Mouse (Mus musculus) cerebellum, postnatal 10 days (tissue): ENCODE measurements around the gene Vezt.
A peak's percentile ranks its signal among the peaks of the same experiment; 100 is the strongest.

Experiments
- DNase-seq, 2 experiments: peaks; one replicate each; pipeline ENCODE4 v3.0.0; 2021; ENCODE audit warnings: mixed read lengths in 2 of 2

Vezt gene

GRCm38 (mm10) chr10:94037196-94037595 lies 1.6 kb upstream of the Vezt start:
- DNase-seq, result no peak

GRCm38 (mm10) chr10:94036375-94036758 lies 750 bp upstream of the Vezt start:
- no peak for DNase-seq

GRCm38 (mm10) chr10:94034876-94035657 lies 550 bp downstream of the Vezt start:
- DNase-seq, result peak; percentile 77 to 83

- DNase-seq, result no peak
Measured at GRCm38 (mm10) chr10:94031164-94031563, 4.5 kb downstream of the Vezt start.

GRCm38 (mm10) chr10:94028493-94028892 lies 7.1 kb downstream of the Vezt start:
- DNase-seq, result no peak

GRCm38 (mm10) chr10:94025079-94025478 lies 10.5 kb downstream of the Vezt start:
- no peak for DNase-seq

GRCm38 (mm10) chr10:94021059-94021458 lies 14.6 kb downstream of the Vezt start:
- no peak for DNase-seq

GRCm38 (mm10) chr10:94020587-94020986 lies 15.0 kb downstream of the Vezt start:
- no peak for DNase-seq

GRCm38 (mm10) chr10:94017455-94017854 lies 18.2 kb downstream of the Vezt start:
- DNase-seq, result no peak

- no peak for DNase-seq
Measured at GRCm38 (mm10) chr10:94014200-94014599, 21.4 kb downstream of the Vezt start.

GRCm38 (mm10) chr10:94013196-94013595 lies 22.4 kb downstream of the Vezt start:
- peak; percentile 76 to 77 for DNase-seq

GRCm38 (mm10) chr10:94011024-94011423 lies 24.6 kb downstream of the Vezt start:
- DNase-seq, result no peak

- DNase-seq, result no peak
Measured at GRCm38 (mm10) chr10:94009991-94010679, 25.5 kb downstream of the Vezt start.

- no peak for DNase-seq
Measured at GRCm38 (mm10) chr10:94008356-94008755, 27.3 kb downstream of the Vezt start.

- DNase-seq, result no peak
Measured at GRCm38 (mm10) chr10:94000223-94000622, 35.4 kb downstream of the Vezt start.

GRCm38 (mm10) chr10:93999357-93999756 lies 36.3 kb downstream of the Vezt start:
- no peak for DNase-seq

GRCm38 (mm10) chr10:93995100-93995499 lies 40.5 kb downstream of the Vezt start:
- no peak for DNase-seq

GRCm38 (mm10) chr10:93994136-93994535 lies 41.5 kb downstream of the Vezt start:
- DNase-seq, result no peak

- DNase-seq, result no peak
Measured at GRCm38 (mm10) chr10:93985357-93985756, 50.3 kb downstream of the Vezt start.

GRCm38 (mm10) chr10:93969306-93969705 lies 66.3 kb downstream of the Vezt start:
- DNase-seq, result no peak

- DNase-seq, result no peak
Measured at GRCm38 (mm10) chr10:93967486-93967885, 68.1 kb downstream of the Vezt start.

GRCm38 (mm10) chr10:93954023-93954422 lies 81.6 kb downstream of the Vezt start:
- no peak for DNase-seq

- no peak for DNase-seq
Measured at GRCm38 (mm10) chr10:93953504-93953903, 82.1 kb downstream of the Vezt start.

GRCm38 (mm10) chr10:93950991-93951390 lies 84.6 kb downstream of the Vezt start:
- DNase-seq, result no peak
